Mouse (Mus musculus) spleen, adult 2 months (tissue): ENCODE results near the gene Ckap2l.

Source experiments
- CTCF ChIP-seq: fragments of 200-500 bp; IDR thresholded peaks from 2 replicates; pipeline ENCODE4 v1.5.1; 2011; ENCODE audit warnings: mild to moderate bottlenecking, inconsistent platforms; ENCODE audit not compliant: insufficient read depth, insufficient read length, insufficient replicate concordance; ENCODE audit errors: extremely low read depth
- POLR2A ChIP-seq: fragments of 200-500 bp; IDR thresholded peaks from 2 replicates; pipeline ENCODE4 v1.6.1; 2011; ENCODE audit warnings: low read depth, low read length, inconsistent platforms

GRCm38 (mm10) chr2:129313934-129314333, 16.9 kb upstream of the Ckap2l start:
- TF ChIP-seq POLR2A (no peak), CTCF (no peak)
